Mouse (Mus musculus): Measurements from ENCODE around the gene Ube2h.

DNA sequence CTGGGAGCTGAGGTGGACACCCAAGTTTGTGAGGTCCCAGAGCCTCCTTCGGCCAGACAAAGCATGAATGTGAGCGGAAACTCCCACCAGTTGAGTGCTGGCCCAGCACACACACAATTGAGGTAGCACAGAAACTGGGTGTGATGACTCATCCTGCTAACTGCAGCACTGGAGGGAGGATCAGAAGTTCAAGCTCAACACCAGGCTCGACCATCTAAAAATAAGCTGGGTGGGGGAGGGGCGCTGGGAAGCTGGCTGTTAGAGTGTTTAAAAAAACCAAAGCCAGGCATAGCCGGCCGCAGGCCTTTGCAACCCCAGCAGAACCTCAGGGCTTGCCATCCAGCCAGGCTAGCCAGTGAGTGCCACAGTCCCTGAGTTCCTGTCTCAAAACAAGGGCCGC, 142.2 kb downstream of the Ube2h start:
- TF ChIP-seq CTCF (IDR thresholded peaks at IDR 0.05; ENCODE audit: low read depth) = no peak
- TF ChIP-seq EP300 (IDR thresholded peaks at IDR 0.05; ENCODE audit: low read depth) = no peak
